Mouse (Mus musculus): ENCODE results near the gene Rhobtb3.
"Not testable (repeated sequence)": the region's sequence is repeated elsewhere in the genome, so short reads cannot be mapped to it uniquely, and the experiment has no call there.

Gene Rhobtb3

GRCm38 (mm10) chr13:75844833-75845518, 98.7 kb downstream of the Rhobtb3 start:
- no peak for DNase-seq

GRCm38 (mm10) chr13:75843993-75844683, 99.6 kb downstream of the Rhobtb3 start:
- DNase-seq, result no peak

- DNase-seq, result no peak
Observed at GRCm38 (mm10) chr13:75843331-75843730, 100.4 kb downstream of the Rhobtb3 start.

GRCm38 (mm10) chr13:75841950-75842349, 101.8 kb downstream of the Rhobtb3 start:
- no peak for DNase-seq

GRCm38 (mm10) chr13:75840752-75841285, 102.9 kb downstream of the Rhobtb3 start:
- no peak for DNase-seq

- peak; percentile 81 for DNase-seq
Observed at GRCm38 (mm10) chr13:75839719-75840481, 103.8 kb downstream of the Rhobtb3 start, which contains the start of gene Glrx. Gene Glrx (plus strand): TSS chr13:75839868.

- DNase-seq, result no peak
Observed at GRCm38 (mm10) chr13:75838506-75838905, 105.2 kb downstream of the Rhobtb3 start.

GRCm38 (mm10) chr13:75835461-75835860, 108.3 kb downstream of the Rhobtb3 start:
- DNase-seq, result no peak

GRCm38 (mm10) chr13:75833499-75833898, 110.2 kb downstream of the Rhobtb3 start:
- peak; percentile 81 for DNase-seq

- DNase-seq, result no peak
Observed at GRCm38 (mm10) chr13:75832697-75833096, 111.0 kb downstream of the Rhobtb3 start.

- no peak for DNase-seq
Observed at GRCm38 (mm10) chr13:75831710-75832109, 112.0 kb downstream of the Rhobtb3 start.

GRCm38 (mm10) chr13:75830708-75831107, 113.0 kb downstream of the Rhobtb3 start:
- DNase-seq, result no peak

GRCm38 (mm10) chr13:75825388-75825787, 118.3 kb downstream of the Rhobtb3 start:
- DNase-seq, result no peak

- DNase-seq, result no peak
Observed at GRCm38 (mm10) chr13:75824611-75825319, 119.0 kb downstream of the Rhobtb3 start.

- no peak for DNase-seq
Observed at GRCm38 (mm10) chr13:75823201-75823600, 120.5 kb downstream of the Rhobtb3 start.

GRCm38 (mm10) chr13:75822366-75822765, 121.4 kb downstream of the Rhobtb3 start:
- DNase-seq, result not testable (repeated sequence)

- DNase-seq, result no peak
Observed at GRCm38 (mm10) chr13:75819898-75820297, 123.8 kb downstream of the Rhobtb3 start.

All from lung, postnatal 10 days (tissue).